Mouse (Mus musculus) A20 (cell line): ENCODE results near the gene Nwd1.

Experiments used
- DNase-seq: peaks from one replicate; pipeline ENCODE4 v3.0.0-alpha.2; 2011; ENCODE audit warnings: low read depth, low spot score

The Nwd1 gene

DNA sequence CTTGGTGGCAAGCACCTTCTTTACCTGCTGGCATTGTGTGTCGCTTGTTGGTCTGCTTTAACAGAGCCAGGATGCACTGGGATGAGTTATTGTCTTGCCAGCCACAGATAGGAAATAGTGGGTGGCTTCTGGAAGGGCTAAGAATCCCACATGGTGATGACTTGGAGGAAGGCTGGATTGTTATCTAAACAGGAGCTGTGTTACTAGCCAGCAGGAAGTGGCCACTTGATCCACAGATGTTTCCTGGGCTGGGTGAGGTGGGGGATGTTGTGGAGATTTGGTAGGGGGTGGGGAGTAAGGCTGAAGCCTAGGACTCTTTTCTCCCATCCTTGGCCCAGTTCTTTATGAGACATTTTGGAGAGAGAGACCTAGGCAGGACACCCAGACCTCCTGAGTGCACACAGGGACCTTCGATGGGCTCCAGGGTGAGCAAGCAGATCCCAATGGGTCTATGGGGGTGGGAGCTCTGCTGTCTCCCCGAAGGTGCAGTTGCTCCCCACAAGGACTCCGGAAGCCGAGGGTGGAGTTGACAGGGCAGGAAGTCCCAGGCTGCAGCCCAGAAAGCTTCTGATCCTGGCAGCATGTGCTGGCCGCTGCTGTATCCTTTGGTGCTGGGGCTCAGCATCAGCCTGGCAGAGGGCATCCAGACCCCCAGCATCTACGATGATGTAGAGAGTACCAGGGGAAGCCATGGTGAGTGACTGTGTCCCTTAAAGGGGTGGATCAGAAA, 115.0 kb downstream of the Nwd1 start, which contains the start of gene F2rl3:
Gene F2rl3 (plus strand): TSS at position 559 of the 730 bp plus-strand sequence.
- no peak for DNase-seq

GRCm38 (mm10) chr8:72762306-72762705, 115.8 kb downstream of the Nwd1 start:
- DNase-seq = no peak

GRCm38 (mm10) chr8:72765696-72766095, 119.2 kb downstream of the Nwd1 start:
- peak; percentile 10 for DNase-seq

- no peak for DNase-seq
These were observed 120.3 kb downstream of the Nwd1 start for GRCm38 (mm10) chr8:72766777-72767176.
